Mouse (Mus musculus) MEL (cell line): ENCODE measurements at regions not wholly inside any gene's neighbourhood (a gene's known extent, or its start where the extent isn't known, plus 50 kb on each side); places are given as distances from the start of the nearest gene placed in this dataset.

Experiments used
- DNase-seq: peaks from one replicate; pipeline ENCODE4 v3.0.0; 2011; ENCODE audit warnings: low read depth, low spot score
- H3K27ac ChIP-seq: 2 replicates; pipeline ENCODE4 v1.5.1; 2012; ENCODE audit warnings: low read depth, mild to moderate bottlenecking, control low read depth, low read length, moderate library complexity; ENCODE audit not compliant: control insufficient read depth
- H3K27me3 ChIP-seq, 2 experiments: fragments of 150-350 bp in 1 of 2; sonication (generic) in 1 of 2; 2 replicates each; pipeline ENCODE4 v1.6.1; 2012; ENCODE audit warnings: low read length in 2 of 2, mild to moderate bottlenecking in 2 of 2, improper control_type of control experiment in 1 of 2, moderate library complexity in 1 of 2; ENCODE audit not compliant: insufficient read depth in 2 of 2, control insufficient read depth in 1 of 2
- H3K36me3 ChIP-seq, 2 experiments: 2 replicates each; pipeline ENCODE4 v1.6.1; 2012 to 2014; ENCODE audit warnings: low read length in 2 of 2, improper control_type of control experiment in 1 of 2, inconsistent platforms in 1 of 2, mild to moderate bottlenecking in 1 of 2; ENCODE audit not compliant: insufficient read depth in 2 of 2, control insufficient read depth in 1 of 2
- H3K4me1 ChIP-seq, 2 experiments: fragments of 150-350 bp in 1 of 2; sonication (generic) in 1 of 2; 2 replicates each; pipeline ENCODE4 v1.6.1; 2012; ENCODE audit warnings: low read length in 2 of 2, improper control_type of control experiment in 1 of 2, mild to moderate bottlenecking in 1 of 2; ENCODE audit not compliant: insufficient read depth in 2 of 2, control insufficient read depth in 1 of 2
- H3K4me3 ChIP-seq, 2 experiments: fragments of 150-350 bp in 1 of 2; sonication (generic) in 1 of 2; 2 replicates each; pipeline ENCODE4 v1.5.1; 2012; ENCODE audit warnings: low read depth in 2 of 2, low read length in 2 of 2, mild to moderate bottlenecking in 2 of 2, moderate library complexity in 2 of 2, control low read depth in 1 of 2, improper control_type of control experiment in 1 of 2; ENCODE audit not compliant: control insufficient read depth in 1 of 2, insufficient read depth in 1 of 2
- H3K79me2 ChIP-seq: 2 replicates; pipeline ENCODE4 v1.6.1; 2012; ENCODE audit warnings: mild to moderate bottlenecking, low read length, moderate library complexity; ENCODE audit not compliant: control insufficient read depth, poor library complexity, insufficient read depth
- H3K9ac ChIP-seq: 2 replicates; pipeline ENCODE4 v1.6.1; 2012; ENCODE audit warnings: low read depth, mild to moderate bottlenecking, control low read depth, low read length, moderate library complexity; ENCODE audit not compliant: control insufficient read depth, poor library complexity, severe bottlenecking
- H3K9me3 ChIP-seq: fragments of 150-350 bp; sonication (generic); replicated peaks from 2 replicates; pipeline ENCODE4 v1.6.1; 2012; ENCODE audit warnings: mild to moderate bottlenecking, low read length, improper control_type of control experiment, moderate library complexity; ENCODE audit not compliant: insufficient read depth
- BHLHE40 ChIP-seq: IDR thresholded peaks from 2 replicates; pipeline ENCODE4 v1.6.1; 2012; ENCODE audit warnings: low read depth, mild to moderate bottlenecking, inconsistent platforms, low read length, improper control_type of control experiment, borderline replicate concordance
- CHD2 ChIP-seq: IDR thresholded peaks from 2 replicates; pipeline ENCODE4 v1.6.1; 2011; ENCODE audit warnings: low read length, improper control_type of control experiment
- EP300 ChIP-seq, 2 experiments: IDR thresholded peaks; 2 replicates each; pipeline ENCODE4 v1.6.1; 2011; ENCODE audit warnings: improper control_type of control experiment in 2 of 2, low read length in 2 of 2, low read depth in 1 of 2, mild to moderate bottlenecking in 1 of 2
- GATA1 ChIP-seq: IDR thresholded peaks from 2 replicates; pipeline ENCODE4 v1.6.1; 2011; ENCODE audit warnings: low read depth, low read length, improper control_type of control experiment
- HCFC1 ChIP-seq: IDR thresholded peaks from 2 replicates; pipeline ENCODE4 v1.6.1; 2012; ENCODE audit warnings: low read depth, mild to moderate bottlenecking, inconsistent platforms, low read length, improper control_type of control experiment, moderate library complexity
- JUND ChIP-seq: IDR thresholded peaks from 2 replicates; pipeline ENCODE4 v1.6.1; 2011; ENCODE audit warnings: low read depth, mild to moderate bottlenecking, improper control_type of control experiment, low read length
- KAT2A ChIP-seq: conservative IDR thresholded peaks from 2 replicates; pipeline ENCODE4 v1.6.1; 2012; ENCODE audit warnings: low read depth, low read length, improper control_type of control experiment, inconsistent platforms
- MAFK ChIP-seq: IDR thresholded peaks from 2 replicates; pipeline ENCODE4 v1.6.1; 2011; ENCODE audit warnings: low read depth, mild to moderate bottlenecking, low read length, improper control_type of control experiment, borderline replicate concordance
- MAX ChIP-seq: IDR thresholded peaks from 2 replicates; pipeline ENCODE4 v1.6.1; 2011; ENCODE audit warnings: low read length, improper control_type of control experiment
- MXI1 ChIP-seq: IDR thresholded peaks from 2 replicates; pipeline ENCODE4 v1.6.1; 2011; ENCODE audit warnings: mild to moderate bottlenecking, low read depth, low read length, improper control_type of control experiment
- MYC ChIP-seq: IDR thresholded peaks from 2 replicates; pipeline ENCODE4 v1.6.1; 2011; ENCODE audit warnings: low read depth, mild to moderate bottlenecking, low read length, improper control_type of control experiment, moderate library complexity
- NRF1 ChIP-seq: IDR thresholded peaks from 2 replicates; pipeline ENCODE4 v1.6.1; 2014; ENCODE audit warnings: low read depth, mild to moderate bottlenecking, inconsistent platforms, low read length, improper control_type of control experiment, moderate library complexity; ENCODE audit not compliant: poor library complexity, insufficient read depth, severe bottlenecking
- POLR2AphosphoS5 ChIP-seq: IDR thresholded peaks from 2 replicates; pipeline ENCODE4 v1.6.1; 2012; ENCODE audit warnings: low read depth, borderline replicate concordance, mild to moderate bottlenecking, inconsistent platforms, low read length, moderate library complexity, mixed read lengths
- RCOR1 ChIP-seq: IDR thresholded peaks from 2 replicates; pipeline ENCODE4 v1.6.1; 2012; ENCODE audit warnings: low read depth, mild to moderate bottlenecking, inconsistent platforms, low read length, improper control_type of control experiment
- TCF12 ChIP-seq: IDR thresholded peaks from 2 replicates; pipeline ENCODE4 v1.6.1; 2014; ENCODE audit warnings: low read depth, mild to moderate bottlenecking, inconsistent platforms, low read length, improper control_type of control experiment, moderate library complexity
- UBTF ChIP-seq: IDR thresholded peaks from 2 replicates; pipeline ENCODE4 v1.6.1; 2012; ENCODE audit warnings: low read depth, mild to moderate bottlenecking, inconsistent platforms, low read length, improper control_type of control experiment, moderate library complexity, borderline replicate concordance; ENCODE audit not compliant: insufficient read depth
- USF1 ChIP-seq: IDR thresholded peaks from 2 replicates; pipeline ENCODE4 v1.6.1; 2014; ENCODE audit warnings: low read depth, mild to moderate bottlenecking, inconsistent platforms, low read length, improper control_type of control experiment, moderate library complexity
- USF2 ChIP-seq, 2 experiments: IDR thresholded peaks; 2 replicates each; pipeline ENCODE4 v1.6.1; 2011 to 2012; ENCODE audit warnings: improper control_type of control experiment in 2 of 2, low read length in 2 of 2, borderline replicate concordance in 1 of 2, inconsistent platforms in 1 of 2, low read depth in 1 of 2, mild to moderate bottlenecking in 1 of 2; ENCODE audit not compliant: insufficient read depth in 1 of 2
- ZNF384 ChIP-seq: IDR thresholded peaks from 2 replicates; pipeline ENCODE4 v1.6.1; 2012; ENCODE audit warnings: low read depth, mild to moderate bottlenecking, inconsistent platforms, low read length, improper control_type of control experiment

- no peak for DNase-seq
- H3K4me3 ChIP-seq = no peak overlapping the region
- H3K27ac ChIP-seq = no peak overlapping the region
- H3K9me3 ChIP-seq = no peaks in the 10 kb centered on the region
- H3K27me3 ChIP-seq = no peaks in the 10 kb centered on the region
- no peaks in the 10 kb centered on the region for H3K36me3 ChIP-seq
- TF ChIP-seq POLR2AphosphoS5 (no peak), MAFK (no peak), HCFC1 (no peak), EP300 (IDR thresholded peaks at IDR 0.05; ENCODE audit: low read depth in 1 of 2, low read length in 2 of 2) (peak in 1 of 2 experiments; percentile 15; a peak in 1 of 4 replicates), TCF12 (peak; percentile 10; the same call in 1 of the 2 replicates), NRF1 (no peak), KAT2A (no peak), JUND (no peak), MYC (no peak), GATA1 (peak; percentile 20; the same call in 1 of the 2 replicates), BHLHE40 (no peak), UBTF (no peak), MAX (no peak), ZNF384 (no peak), USF2 (IDR thresholded peaks at IDR 0.05; ENCODE audit: borderline replicate concordance in 1 of 2, insufficient read depth in 1 of 2, low read depth in 1 of 2, low read length in 2 of 2) (no peak), USF1 (no peak), RCOR1 (no peak), CHD2 (no peak), MXI1 (no peak)
- H3K9ac ChIP-seq = no peak overlapping the region
- H3K79me2 ChIP-seq = no peaks in the 10 kb centered on the region
- H3K4me1 ChIP-seq = peaks cover 0 to 2% of the 10 kb centered on the region in 2 experiments; a peak in 1 of 4 replicates
Measured at GRCm38 (mm10) chr1:51583871-51584270, 105.6 kb upstream of the Nabp1 start.

GRCm38 (mm10) chr1:51580074-51580473 is 101.8 kb upstream of the Nabp1 start:
- Histone ChIP-seq H3K27me3 (no peaks in the 10 kb centered on the region), H3K4me1 (peaks cover 0 to 2% of the 10 kb centered on the region in 2 experiments; a peak in 1 of 4 replicates), H3K79me2 (no peaks in the 10 kb centered on the region), H3K9ac (no peak overlapping the region), H3K36me3 (no peaks in the 10 kb centered on the region), H3K9me3 (no peaks in the 10 kb centered on the region), H3K4me3 (no peak overlapping the region), H3K27ac (no peak overlapping the region)
- TF ChIP-seq USF2 (IDR thresholded peaks at IDR 0.05; ENCODE audit: borderline replicate concordance in 1 of 2, insufficient read depth in 1 of 2, low read depth in 1 of 2, low read length in 2 of 2) = no peak
- no peak for DNase-seq
